ENCODE assay signal across 26 mouse cellular contexts in genomic region chr9:64551307-64551706, GRCm38 (mm10).
"Had no signal": no experiment of that assay in that cellular context is flagged by ENCODE, and none has a peak within 500 bp of the region (broad histone marks: within the 10 kb centered on the region; RNA-seq: fewer than 3 reads in every experiment).

No protein-coding gene starts in this region.

- H3K36me3 ChIP-seq: heart, embryonic 10.5 days; heart, embryonic 12.5 days; hindbrain, embryonic 10.5 days; hindbrain, embryonic 12.5 days; intestine, embryonic 15.5 days; kidney, embryonic 15.5 days; limb, embryonic 13.5 days; limb, embryonic 15.5 days had no signal

- H3K9ac ChIP-seq: heart, embryonic 12.5 days; hindbrain, embryonic 12.5 days; hindbrain, embryonic 14.5 days; intestine, embryonic 15.5 days; kidney, embryonic 15.5 days; limb, embryonic 13.5 days; limb, embryonic 15.5 days had no signal

- H3K9me3 ChIP-seq: heart, embryonic 10.5 days; heart, embryonic 12.5 days; hindbrain, embryonic 10.5 days; hindbrain, embryonic 12.5 days; intestine, embryonic 15.5 days; kidney, embryonic 15.5 days; limb, embryonic 13.5 days; limb, embryonic 15.5 days had no signal

- DNase-seq: gastrocnemius, adult 2 months; gastrocnemius, postnatal 10 days; gastrocnemius, postnatal 25 days; heart, adult 18-20 months; heart, postnatal 10 days; heart, postnatal 4 days; kidney, adult 18-20 months; kidney, adult 9 months; kidney, postnatal 14 days; kidney, postnatal 36 days; layer of hippocampus, adult 9-11 months; layer of hippocampus, postnatal 36 days; left cerebral cortex, postnatal 4 days had no signal

- H3K4me1 ChIP-seq: heart, embryonic 12.5 days; intestine, embryonic 15.5 days; limb, embryonic 13.5 days had no signal

- H3K27me3 ChIP-seq: hindbrain, embryonic 12.5 days; intestine, embryonic 15.5 days; limb, embryonic 15.5 days had no signal

- H3K4me3 ChIP-seq: gastrocnemius, adult 2 months; heart, embryonic 10.5 days; heart, embryonic 12.5 days; hindbrain, embryonic 10.5 days; hindbrain, embryonic 12.5 days; intestine, embryonic 15.5 days; kidney, embryonic 15.5 days; limb, embryonic 13.5 days; limb, embryonic 15.5 days had no signal

- H3K4me2 ChIP-seq: heart, embryonic 12.5 days; hindbrain, embryonic 12.5 days; hindbrain, embryonic 14.5 days; intestine, embryonic 15.5 days; kidney, embryonic 15.5 days; limb, embryonic 13.5 days; limb, embryonic 15.5 days had no signal

- H3K27ac ChIP-seq: gastrocnemius, adult 2 months; heart, embryonic 10.5 days; hindbrain, embryonic 10.5 days; hindbrain, embryonic 12.5 days; hindbrain, embryonic 14.5 days; intestine, embryonic 15.5 days; kidney, embryonic 15.5 days; kidney, postnatal 0 days; limb, embryonic 13.5 days; limb, embryonic 15.5 days had no signal

- ATAC-seq: hindbrain, embryonic 16.5 days; inflammation-experienced regulatory T-cells, adult 6 months; intestine, embryonic 15.5 days; intestine, postnatal 0 days had no signal
